Mouse (Mus musculus) bone marrow macrophage, adult 2 months (primary cell): ENCODE results near the gene Cdkn2aip.

ENCODE experiments used
- CTCF ChIP-seq: IDR thresholded peaks from 2 replicates; pipeline ENCODE4 v1.5.1; 2012; ENCODE audit warnings: low read depth, mild to moderate bottlenecking, low read length, moderate library complexity
- POLR2A ChIP-seq: IDR thresholded peaks from 2 replicates; pipeline ENCODE4 v1.6.1; 2012; ENCODE audit warnings: mild to moderate bottlenecking, low read depth, low read length, borderline replicate concordance

- TF ChIP-seq CTCF: no peak
- no peak for TF ChIP-seq POLR2A
These were observed 35.8 kb upstream of the Cdkn2aip start for GRCm38 (mm10) chr8:47749491-47749890.
